Mouse (Mus musculus): ENCODE measurements around the gene Zfp541. TPM values are rescaled to one million over a fixed set of nuclear protein-coding genes. Genes with fewer than 3 reads are reported as not detected.
A peak's percentile ranks its signal among the peaks of the same experiment; 100 is the strongest.

The Zfp541 gene
- polyA plus RNA-seq, 1 experiment, result 0.28 TPM

- TF ChIP-seq POLR2A (IDR thresholded peaks at IDR 0.05; ENCODE audit: borderline replicate concordance, insufficient read depth, low read length) (no peak), CTCF (IDR thresholded peaks at IDR 0.05; ENCODE audit: borderline replicate concordance, insufficient read depth, low read depth, low read length) (no peak)
- WGBS, result 88% methylated on average over 5 of the region's 5 CpGs
Measured at GRCm38 (mm10) chr7:16019256-16020094, 42.1 kb upstream of the Zfp541 start.

GRCm38 (mm10) chr7:16024603-16025222 lies 36.9 kb upstream of the Zfp541 start:
- TF ChIP-seq CTCF (IDR thresholded peaks at IDR 0.05; ENCODE audit: borderline replicate concordance, insufficient read depth, low read depth, low read length) (no peak), POLR2A (IDR thresholded peaks at IDR 0.05; ENCODE audit: borderline replicate concordance, insufficient read depth, low read length) (no peak)
- WGBS, result 88% methylated on average over 8 of the region's 8 CpGs

More at GRCm38 (mm10) chr7:16019256-16020094, 42.1 kb upstream of the Zfp541 start:
- no peak for DNase-seq
- Histone ChIP-seq H3K4me3 (replicated peaks; ENCODE audit: insufficient read depth, low read depth, low read length) (no peak overlapping the region), H3K27me3 (ENCODE audit: control insufficient read depth, insufficient read depth, low read length) (no peaks in the 10 kb centered on the region), H3K27ac (ENCODE audit: insufficient read depth, low read length) (no peak overlapping the region), H3K4me1 (ENCODE audit: control insufficient read depth, insufficient read depth, low read length) (peaks cover 10% of the 10 kb centered on the region)

GRCm38 (mm10) chr7:16028102-16028927 lies 33.3 kb upstream of the Zfp541 start:
- Histone ChIP-seq H3K27ac (ENCODE audit: insufficient read depth, low read length) (peak overlapping the region; percentile 78), H3K4me1 (ENCODE audit: control insufficient read depth, insufficient read depth, low read length) (peaks cover 21% of the 10 kb centered on the region), H3K4me3 (replicated peaks; ENCODE audit: insufficient read depth, low read depth, low read length) (no peak overlapping the region), H3K27me3 (ENCODE audit: control insufficient read depth, insufficient read depth, low read length) (no peaks in the 10 kb centered on the region)
- TF ChIP-seq POLR2A (IDR thresholded peaks at IDR 0.05; ENCODE audit: borderline replicate concordance, insufficient read depth, low read length) (no peak), CTCF (IDR thresholded peaks at IDR 0.05; ENCODE audit: borderline replicate concordance, insufficient read depth, low read depth, low read length) (peak; percentile 31; the same call in 1 of the 2 replicates)
- no peak for DNase-seq
- WGBS, result 13% methylated on average over 6 of the region's 6 CpGs

More at GRCm38 (mm10) chr7:16024603-16025222, 36.9 kb upstream of the Zfp541 start:
- peaks cover 21% of the 10 kb centered on the region for H3K4me1 ChIP-seq (ENCODE audit: control insufficient read depth, insufficient read depth, low read length)
- DNase-seq, result no peak
- no peak overlapping the region for H3K27ac ChIP-seq (ENCODE audit: insufficient read depth, low read length)
- H3K4me3 ChIP-seq (replicated peaks; ENCODE audit: insufficient read depth, low read depth, low read length), result no peak overlapping the region
- no peaks in the 10 kb centered on the region for H3K27me3 ChIP-seq (ENCODE audit: control insufficient read depth, insufficient read depth, low read length)

GRCm38 (mm10) chr7:16031072-16031471 lies 30.5 kb upstream of the Zfp541 start:
- 89% methylated on average over 4 of the region's 4 CpGs for WGBS
- H3K27me3 ChIP-seq (ENCODE audit: control insufficient read depth, insufficient read depth, low read length), result no peaks in the 10 kb centered on the region

GRCm38 (mm10) chr7:16033059-16033458 lies 28.6 kb upstream of the Zfp541 start:
- 49% methylated on average over 1 of the region's 1 CpGs for WGBS
- no peak overlapping the region for H3K4me3 ChIP-seq (replicated peaks; ENCODE audit: insufficient read depth, low read depth, low read length)
- TF ChIP-seq CTCF (IDR thresholded peaks at IDR 0.05; ENCODE audit: borderline replicate concordance, insufficient read depth, low read depth, low read length) (no peak), POLR2A (IDR thresholded peaks at IDR 0.05; ENCODE audit: borderline replicate concordance, insufficient read depth, low read length) (no peak)
- no peak for DNase-seq
- H3K27ac ChIP-seq (ENCODE audit: insufficient read depth, low read length), result no peak overlapping the region
- H3K27me3 ChIP-seq (ENCODE audit: control insufficient read depth, insufficient read depth, low read length), result no peaks in the 10 kb centered on the region
- H3K4me1 ChIP-seq (ENCODE audit: control insufficient read depth, insufficient read depth, low read length), result peaks cover 22% of the 10 kb centered on the region

More at GRCm38 (mm10) chr7:16031072-16031471, 30.5 kb upstream of the Zfp541 start:
- TF ChIP-seq CTCF (IDR thresholded peaks at IDR 0.05; ENCODE audit: borderline replicate concordance, insufficient read depth, low read depth, low read length) (no peak), POLR2A (IDR thresholded peaks at IDR 0.05; ENCODE audit: borderline replicate concordance, insufficient read depth, low read length) (no peak)
- DNase-seq, result no peak
- H3K4me1 ChIP-seq (ENCODE audit: control insufficient read depth, insufficient read depth, low read length), result peaks cover 29% of the 10 kb centered on the region
- H3K4me3 ChIP-seq (replicated peaks; ENCODE audit: insufficient read depth, low read depth, low read length), result no peak overlapping the region
- H3K27ac ChIP-seq (ENCODE audit: insufficient read depth, low read length), result no peak overlapping the region

- no peak for DNase-seq
- TF ChIP-seq CTCF (IDR thresholded peaks at IDR 0.05; ENCODE audit: borderline replicate concordance, insufficient read depth, low read depth, low read length) (no peak), POLR2A (IDR thresholded peaks at IDR 0.05; ENCODE audit: borderline replicate concordance, insufficient read depth, low read length) (no peak)
- Histone ChIP-seq H3K27me3 (ENCODE audit: control insufficient read depth, insufficient read depth, low read length) (no peaks in the 10 kb centered on the region), H3K4me3 (replicated peaks; ENCODE audit: insufficient read depth, low read depth, low read length) (no peak overlapping the region), H3K27ac (ENCODE audit: insufficient read depth, low read length) (no peak overlapping the region), H3K4me1 (ENCODE audit: control insufficient read depth, insufficient read depth, low read length) (peaks cover 14% of the 10 kb centered on the region)
- 74% methylated on average over 8 of the region's 8 CpGs for WGBS
Measured at GRCm38 (mm10) chr7:16033580-16034461, 27.8 kb upstream of the Zfp541 start.
